Mouse (Mus musculus): ENCODE results near the gene Mgme1. TPM values are rescaled to one million over a fixed set of nuclear protein-coding genes. Genes with fewer than 3 reads are reported as not detected.

The Mgme1 gene
- polyA plus RNA-seq, 1 experiment from 2014 or later: 8.4 TPM

DNA sequence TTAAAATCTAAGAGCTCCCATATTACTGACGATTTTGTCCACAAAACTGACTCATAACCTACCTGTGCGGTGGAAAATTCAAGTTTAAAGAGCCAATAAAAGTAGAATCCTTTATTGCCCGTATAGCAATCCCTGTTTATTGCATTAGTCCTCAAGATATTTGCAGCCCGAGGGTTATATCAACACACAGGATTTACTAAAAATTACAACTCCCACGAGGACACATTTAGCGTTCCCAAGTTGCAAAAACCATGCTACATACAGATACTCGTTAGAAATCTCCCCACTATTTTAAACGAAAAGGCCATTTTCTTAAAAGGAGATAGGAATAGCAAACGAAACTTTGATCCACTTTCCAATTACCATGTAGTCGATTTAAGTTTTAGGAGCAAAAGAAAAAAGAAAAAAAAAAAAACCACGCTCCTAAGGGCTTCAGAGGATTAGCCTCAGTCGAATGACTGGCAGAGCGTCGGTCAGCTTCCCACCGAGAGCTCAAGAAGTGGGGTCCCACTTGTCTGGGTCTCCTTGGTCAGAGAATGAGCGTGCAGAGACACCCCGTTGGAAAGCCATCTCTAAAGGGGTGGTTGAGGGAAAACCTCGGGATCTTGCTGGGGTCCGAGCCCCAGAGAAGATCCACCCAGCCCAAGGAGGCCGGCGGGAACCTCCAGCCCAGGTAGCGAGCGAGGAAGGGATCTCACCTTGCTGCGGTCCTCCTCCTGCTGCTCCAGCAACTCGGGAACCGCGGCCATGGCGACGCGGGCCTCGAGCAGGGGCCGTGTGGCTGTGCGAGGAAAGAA, 586 bp upstream of the Mgme1 start:
- DNase-seq (ENCODE audit: low spot score) (no peak), ATAC-seq (ENCODE audit: low FRiP score, low TSS enrichment) (0 out of 2 replicates have a peak, but pooled peaks have one; percentile 1)
- peak overlapping the region; percentile 84 for H3K4me3 ChIP-seq (ENCODE audit: low read depth, low read length)
- no peaks in the 10 kb centered on the region for H3K36me3 ChIP-seq (ENCODE audit: control insufficient read depth, insufficient read depth, low read length)
- H3K4me1 ChIP-seq (replicated peaks; ENCODE audit: control insufficient read depth, insufficient read depth): peaks cover 4% of the 10 kb centered on the region; the same call in 1 of the 2 replicates
- H3K27ac ChIP-seq (replicated peaks): peak overlapping the region; percentile 97
- H3K9ac ChIP-seq (ENCODE audit: low read length): peak overlapping the region; percentile 96
- peak; percentile 1 for TF ChIP-seq EP300 (optimal IDR thresholded peaks at IDR 0.05)
- TF ChIP-seq CTCF (IDR thresholded peaks at IDR 0.05; ENCODE audit: low read depth): no peak
- peak overlapping the region; percentile 82 for H3K4me2 ChIP-seq (replicated peaks; ENCODE audit: low read depth)
- WGBS: under 1% methylated on average over 33 of the region's 33 CpGs
- H3K27me3 ChIP-seq (ENCODE audit: control insufficient read depth, insufficient read depth, low read length): no peaks in the 10 kb centered on the region
- H3K9me3 ChIP-seq (ENCODE audit: control insufficient read depth, low read length): no peaks in the 10 kb centered on the region

GRCm38 (mm10) chr2:144272088-144272487, 1.6 kb downstream of the Mgme1 start:
- H3K36me3 ChIP-seq (ENCODE audit: control insufficient read depth, insufficient read depth, low read length): no peaks in the 10 kb centered on the region
- DNase-seq (ENCODE audit: low spot score) (no peak), ATAC-seq (ENCODE audit: low FRiP score, low TSS enrichment) (no peak)
- no peaks in the 10 kb centered on the region for H3K27me3 ChIP-seq (ENCODE audit: control insufficient read depth, insufficient read depth, low read length)
- no peak overlapping the region for H3K4me2 ChIP-seq (replicated peaks; ENCODE audit: low read depth)
- no peak for TF ChIP-seq CTCF (IDR thresholded peaks at IDR 0.05; ENCODE audit: low read depth)
- no peak for TF ChIP-seq EP300 (optimal IDR thresholded peaks at IDR 0.05)
- no peak overlapping the region for H3K9ac ChIP-seq (ENCODE audit: low read length)
- H3K27ac ChIP-seq (replicated peaks): no peak overlapping the region
- H3K4me1 ChIP-seq (replicated peaks; ENCODE audit: control insufficient read depth, insufficient read depth): peaks cover 4% of the 10 kb centered on the region; the same call in 1 of the 2 replicates
- H3K9me3 ChIP-seq (ENCODE audit: control insufficient read depth, low read length): no peaks in the 10 kb centered on the region
- WGBS: 93% methylated on average over 12 of the region's 12 CpGs
- no peak overlapping the region for H3K4me3 ChIP-seq (ENCODE audit: low read depth, low read length)

DNA sequence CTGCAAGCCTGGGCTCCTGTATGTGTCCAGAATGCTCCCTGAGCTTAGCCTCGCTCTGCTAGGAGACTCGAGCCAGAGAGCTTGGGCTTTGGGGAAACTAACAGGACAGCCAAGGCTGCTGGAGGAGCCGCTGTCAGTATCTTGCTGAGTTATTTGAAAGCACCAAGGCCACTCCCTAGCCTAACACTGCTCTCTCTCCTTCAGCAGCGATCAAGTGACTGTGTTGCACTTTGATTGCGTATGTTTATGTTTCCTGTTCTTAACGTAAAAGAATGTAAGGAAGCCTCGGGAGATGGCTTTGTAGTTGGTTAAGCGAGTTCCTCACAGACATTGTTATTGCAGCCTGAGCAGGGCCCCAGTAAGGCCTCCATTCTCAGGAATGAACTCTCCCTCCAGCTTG, 4.3 kb downstream of the Mgme1 start:
- DNase-seq (ENCODE audit: low spot score) (peak; percentile 20), ATAC-seq (ENCODE audit: low FRiP score, low TSS enrichment) (no peak)
- H3K36me3 ChIP-seq (ENCODE audit: control insufficient read depth, insufficient read depth, low read length): no peaks in the 10 kb centered on the region
- H3K4me3 ChIP-seq (ENCODE audit: low read depth, low read length): no peak overlapping the region
- peak overlapping the region; percentile 65 for H3K27ac ChIP-seq (replicated peaks)
- TF ChIP-seq EP300 (optimal IDR thresholded peaks at IDR 0.05) (no peak), CTCF (IDR thresholded peaks at IDR 0.05; ENCODE audit: low read depth) (no peak)
- no peaks in the 10 kb centered on the region for H3K9me3 ChIP-seq (ENCODE audit: control insufficient read depth, low read length)
- no peaks in the 10 kb centered on the region for H3K4me1 ChIP-seq (replicated peaks; ENCODE audit: control insufficient read depth, insufficient read depth)
- no peak overlapping the region; the same call in 1 of the 2 replicates for H3K4me2 ChIP-seq (replicated peaks; ENCODE audit: low read depth)
- no peaks in the 10 kb centered on the region for H3K27me3 ChIP-seq (ENCODE audit: control insufficient read depth, insufficient read depth, low read length)
- 18% methylated on average over 8 of the region's 8 CpGs for WGBS
- H3K9ac ChIP-seq (ENCODE audit: low read length): peak overlapping the region; percentile 31

GRCm38 (mm10) chr2:144276885-144277284, 6.4 kb downstream of the Mgme1 start:
- Histone ChIP-seq H3K9me3 (ENCODE audit: control insufficient read depth, low read length) (no peaks in the 10 kb centered on the region), H3K9ac (ENCODE audit: low read length) (no peak overlapping the region), H3K27ac (replicated peaks) (no peak overlapping the region), H3K4me1 (replicated peaks; ENCODE audit: control insufficient read depth, insufficient read depth) (no peaks in the 10 kb centered on the region), H3K4me2 (replicated peaks; ENCODE audit: low read depth) (no peak overlapping the region), H3K4me3 (ENCODE audit: low read depth, low read length) (no peak overlapping the region), H3K27me3 (ENCODE audit: control insufficient read depth, insufficient read depth, low read length) (no peaks in the 10 kb centered on the region), H3K36me3 (ENCODE audit: control insufficient read depth, insufficient read depth, low read length) (no peaks in the 10 kb centered on the region)
- ATAC-seq (ENCODE audit: low FRiP score, low TSS enrichment) (no peak), DNase-seq (ENCODE audit: low spot score) (no peak)
- WGBS: 96% methylated on average over 3 of the region's 3 CpGs
- TF ChIP-seq CTCF (IDR thresholded peaks at IDR 0.05; ENCODE audit: low read depth): no peak
- TF ChIP-seq EP300 (optimal IDR thresholded peaks at IDR 0.05): no peak

- Histone ChIP-seq H3K9me3 (ENCODE audit: control insufficient read depth, low read length) (no peaks in the 10 kb centered on the region), H3K27me3 (ENCODE audit: control insufficient read depth, insufficient read depth, low read length) (no peaks in the 10 kb centered on the region), H3K4me3 (ENCODE audit: low read depth, low read length) (no peak overlapping the region), H3K4me1 (replicated peaks; ENCODE audit: control insufficient read depth, insufficient read depth) (no peaks in the 10 kb centered on the region), H3K27ac (replicated peaks) (no peak overlapping the region), H3K36me3 (ENCODE audit: control insufficient read depth, insufficient read depth, low read length) (no peaks in the 10 kb centered on the region), H3K4me2 (replicated peaks; ENCODE audit: low read depth) (no peak overlapping the region), H3K9ac (ENCODE audit: low read length) (no peak overlapping the region)
- ATAC-seq (ENCODE audit: low FRiP score, low TSS enrichment) (0 out of 2 replicates have a peak, but pooled peaks have one; percentile 21), DNase-seq (ENCODE audit: low spot score) (no peak)
- TF ChIP-seq CTCF (IDR thresholded peaks at IDR 0.05; ENCODE audit: low read depth): no peak
- no peak for TF ChIP-seq EP300 (optimal IDR thresholded peaks at IDR 0.05)
- 65% methylated on average over 5 of the region's 5 CpGs for WGBS
Measured at GRCm38 (mm10) chr2:144279742-144280141, 9.3 kb downstream of the Mgme1 start.

DNA sequence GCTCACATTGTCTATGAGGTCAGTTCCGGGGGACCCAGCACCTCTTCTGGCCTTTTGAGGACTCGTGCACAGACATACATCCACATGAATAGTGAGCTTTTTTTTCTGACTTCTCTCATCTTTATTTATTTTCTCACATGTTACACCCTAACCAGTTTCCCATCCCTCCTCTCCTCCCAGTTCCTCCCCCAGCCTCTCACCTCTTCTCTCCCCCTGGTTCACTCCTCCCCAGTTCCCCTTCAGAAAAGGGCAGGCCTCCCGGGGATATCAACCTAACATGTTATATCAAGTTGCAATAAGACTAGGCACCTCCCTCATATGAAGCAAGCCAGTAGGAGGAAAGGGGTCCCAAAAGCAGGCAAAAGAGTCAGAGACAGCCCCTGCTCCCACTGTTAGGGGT, 10.1 kb downstream of the Mgme1 start:
- no peak overlapping the region for H3K4me2 ChIP-seq (replicated peaks; ENCODE audit: low read depth)
- no peaks in the 10 kb centered on the region for H3K4me1 ChIP-seq (replicated peaks; ENCODE audit: control insufficient read depth, insufficient read depth)
- ATAC-seq (ENCODE audit: low FRiP score, low TSS enrichment) (no peak), DNase-seq (ENCODE audit: low spot score) (no peak)
- H3K27ac ChIP-seq (replicated peaks): no peak overlapping the region
- no peak overlapping the region for H3K9ac ChIP-seq (ENCODE audit: low read length)
- WGBS: 71% methylated on average over 3 of the region's 3 CpGs
- TF ChIP-seq CTCF (IDR thresholded peaks at IDR 0.05; ENCODE audit: low read depth) (no peak), EP300 (optimal IDR thresholded peaks at IDR 0.05) (no peak)
- no peak overlapping the region for H3K4me3 ChIP-seq (ENCODE audit: low read depth, low read length)
- H3K36me3 ChIP-seq (ENCODE audit: control insufficient read depth, insufficient read depth, low read length): no peaks in the 10 kb centered on the region
- no peaks in the 10 kb centered on the region for H3K9me3 ChIP-seq (ENCODE audit: control insufficient read depth, low read length)
- no peaks in the 10 kb centered on the region for H3K27me3 ChIP-seq (ENCODE audit: control insufficient read depth, insufficient read depth, low read length)
